Mouse (Mus musculus): ENCODE results near the gene Pcsk4. TPM values are rescaled to one million over a fixed set of nuclear protein-coding genes. Genes with fewer than 3 reads are reported as not detected.

Gene Pcsk4
- total and polyA plus RNA-seq, 3 experiments = 0.46 to 1.1 TPM; not detected in 1

DNA sequence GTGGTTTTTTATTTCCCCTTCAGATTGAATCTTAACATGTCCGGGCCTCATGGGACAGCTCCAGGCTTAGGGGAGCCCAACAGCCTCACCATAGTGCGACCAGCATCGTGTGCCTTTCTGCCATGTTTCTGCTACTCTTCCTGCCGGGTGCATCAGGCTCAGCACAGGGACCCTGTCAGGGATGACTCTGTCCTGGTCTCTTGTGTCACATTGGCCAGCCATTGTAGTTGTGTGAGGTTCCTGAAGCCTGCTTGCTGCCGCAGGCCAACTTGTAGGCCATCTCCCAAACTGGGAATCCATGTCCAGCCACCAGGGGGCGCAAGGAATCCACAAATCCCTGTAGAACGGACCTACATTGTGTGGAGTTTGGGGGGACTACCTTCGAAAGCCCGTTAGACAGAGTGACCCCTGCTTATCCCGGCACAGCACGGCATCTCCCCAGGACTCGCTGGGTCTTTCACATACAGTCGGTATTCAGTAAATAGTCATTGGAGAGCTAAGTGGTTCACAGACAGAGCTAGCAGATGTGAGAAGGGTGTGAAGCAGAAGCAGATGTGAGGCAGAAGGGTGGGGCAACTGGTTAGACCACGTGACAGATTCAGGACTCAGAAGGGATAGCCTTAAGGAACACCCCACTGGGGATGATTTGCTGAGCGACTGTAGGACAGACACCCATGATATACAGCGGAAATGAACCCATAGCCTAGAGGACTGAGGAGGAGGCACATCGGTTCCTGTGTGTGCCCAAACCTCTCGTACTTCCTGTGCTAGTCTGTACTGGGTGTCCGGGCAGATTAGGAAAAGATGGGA lies 10.8 kb upstream of the Pcsk4 start:
- no peak overlapping the region for H3K9ac ChIP-seq (ENCODE audit: insufficient read depth, low read depth)
- H3K36me3 ChIP-seq (replicated peaks in 1 of 2; ENCODE audit: control insufficient read depth in 1 of 2, insufficient read depth in 1 of 2, low read length in 1 of 2) = peaks cover 13% of the 10 kb centered on the region in 2 experiments
- peaks cover 19% of the 10 kb centered on the region for H3K9me3 ChIP-seq (replicated peaks; ENCODE audit: low read length)
- in situ Hi-C loops (cut with MboI; ENCODE audit: low pct_ligation_motif_present, low pct_unique_long_range_greater_than_20kb, low sequenced_read_pairs) = no loop called here
- H3K4me2 ChIP-seq (ENCODE audit: insufficient read depth, low read depth, poor library complexity, severe bottlenecking) = no peak overlapping the region
- peaks cover 20% of the 10 kb centered on the region for H3K27me3 ChIP-seq (replicated peaks)
- TF ChIP-seq NRF1 (IDR thresholded peaks at IDR 0.05; ENCODE audit: low read depth, low read length) (no peak), USF2 (conservative IDR thresholded peaks at IDR 0.05; ENCODE audit: low read depth, low read length) (0 out of 2 replicates have a peak, but pooled peaks have one; percentile 35), EP300 (IDR thresholded peaks at IDR 0.05; ENCODE audit: low read length) (no peak), CTCF (conservative IDR thresholded peaks at IDR 0.05 in 1 of 2, IDR thresholded peaks at IDR 0.05 in 1 of 2; ENCODE audit: low read depth in 2 of 2, low read length in 2 of 2) (peak; percentile 87), BHLHE40 (IDR thresholded peaks at IDR 0.05; ENCODE audit: low read depth, low read length) (peak; percentile 14; the same call in 1 of the 2 replicates), USF1 (IDR thresholded peaks at IDR 0.05; ENCODE audit: low read depth, low read length) (peak; percentile 57), SMC3 (IDR thresholded peaks at IDR 0.05; ENCODE audit: low read depth, low read length) (peak; percentile 81), MXI1 (IDR thresholded peaks at IDR 0.05; ENCODE audit: low read depth, low read length) (no peak), GABPA (IDR thresholded peaks at IDR 0.05; ENCODE audit: insufficient replicate concordance, low read depth, low read length) (no peak), KAT2A (IDR thresholded peaks at IDR 0.05; ENCODE audit: insufficient replicate concordance, low read length) (no peak), MAX (IDR thresholded peaks at IDR 0.05; ENCODE audit: low read length) (peak; percentile 42; the same call in 1 of the 2 replicates), UBTF (IDR thresholded peaks at IDR 0.05; ENCODE audit: low read depth, low read length) (no peak), IRF4 (IDR thresholded peaks at IDR 0.05; ENCODE audit: low read depth, low read length) (peak; percentile 34; the same call in 1 of the 2 replicates), TBP (conservative IDR thresholded peaks at IDR 0.05; ENCODE audit: low read depth, low read length) (no peak), MAFK (IDR thresholded peaks at IDR 0.05; ENCODE audit: insufficient replicate concordance, low read length) (no peak), SIN3A (IDR thresholded peaks at IDR 0.05; ENCODE audit: low read length) (no peak), RAD21 (IDR thresholded peaks at IDR 0.05; ENCODE audit: low read depth, low read length) (peak; percentile 62), ETS1 (conservative IDR thresholded peaks at IDR 0.05; ENCODE audit: low read depth, low read length) (no peak), POLR2AphosphoS2 (IDR thresholded peaks at IDR 0.05; ENCODE audit: low read depth, low read length) (no peak)
- H3K4me3 ChIP-seq (replicated peaks in 1 of 3; ENCODE audit: low read depth in 2 of 3, low read length in 2 of 3, poor library complexity in 1 of 3) = no peak overlapping the region
- no peaks in the 10 kb centered on the region for H3K79me2 ChIP-seq (replicated peaks; ENCODE audit: control insufficient read depth, extremely low read depth, insufficient read depth, poor library complexity, severe bottlenecking)
- peak; percentile 76 for DNase-seq (ENCODE audit: extremely low read depth)
- dilution Hi-C loops (cut with MboI; ENCODE audit: extremely low pct_ligation_motif_present, extremely low pct_unique_long_range_greater_than_20kb, low sequenced_read_pairs) = no loop called here
- no peak overlapping the region for H3K27ac ChIP-seq (ENCODE audit: insufficient read depth, low read depth)
- H3K4me1 ChIP-seq (ENCODE audit: control insufficient read depth in 1 of 2, insufficient read depth in 2 of 2) = peaks cover 9 to 19% of the 10 kb centered on the region in 2 experiments; a peak in 3 of 4 replicates

DNA sequence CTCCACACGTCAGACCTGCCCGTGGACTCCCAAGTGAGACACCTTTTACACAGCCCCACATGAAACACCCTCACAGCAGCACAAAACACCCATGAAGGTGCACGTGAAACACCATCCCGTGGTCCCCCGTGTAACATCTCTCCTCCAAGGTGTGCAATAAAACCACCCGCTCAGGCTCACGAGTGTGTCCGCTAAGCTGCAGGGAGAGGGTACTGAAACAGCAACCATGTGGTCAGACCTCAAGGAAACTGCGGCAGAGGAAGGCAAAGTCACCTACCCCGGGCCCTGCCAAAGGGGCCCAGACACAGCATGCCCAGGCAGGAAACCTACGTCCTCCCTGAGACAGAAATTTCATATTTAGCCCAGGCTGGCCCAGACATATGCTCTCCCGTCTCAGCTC lies 7.0 kb upstream of the Pcsk4 start:
- Histone ChIP-seq H3K79me2 (replicated peaks; ENCODE audit: control insufficient read depth, extremely low read depth, insufficient read depth, poor library complexity, severe bottlenecking) (no peaks in the 10 kb centered on the region), H3K4me1 (ENCODE audit: control insufficient read depth in 1 of 2, insufficient read depth in 2 of 2) (peaks cover 23 to 38% of the 10 kb centered on the region in 2 experiments), H3K4me2 (ENCODE audit: insufficient read depth, low read depth, poor library complexity, severe bottlenecking) (no peak overlapping the region), H3K27ac (ENCODE audit: insufficient read depth, low read depth) (no peak overlapping the region; the same call in 1 of the 2 replicates), H3K4me3 (replicated peaks in 1 of 3; ENCODE audit: low read depth in 2 of 3, low read length in 2 of 3, poor library complexity in 1 of 3) (no peak overlapping the region), H3K9ac (ENCODE audit: insufficient read depth, low read depth) (no peak overlapping the region), H3K36me3 (replicated peaks in 1 of 2; ENCODE audit: control insufficient read depth in 1 of 2, insufficient read depth in 1 of 2, low read length in 1 of 2) (peaks cover 22 to 28% of the 10 kb centered on the region in 2 experiments), H3K9me3 (replicated peaks; ENCODE audit: low read length) (peaks cover 5% of the 10 kb centered on the region), H3K27me3 (replicated peaks) (peaks cover 31% of the 10 kb centered on the region)
- DNase-seq (ENCODE audit: extremely low read depth) = no peak
- in situ Hi-C loops (cut with MboI; ENCODE audit: low pct_ligation_motif_present, low pct_unique_long_range_greater_than_20kb, low sequenced_read_pairs) = no loop called here
- peak; percentile 59 for TF ChIP-seq BHLHE40 (IDR thresholded peaks at IDR 0.05; ENCODE audit: low read depth, low read length)
- TF ChIP-seq MYC (IDR thresholded peaks at IDR 0.05; ENCODE audit: low read depth, low read length) = peak; percentile 58; the same call in 1 of the 2 replicates
- TF ChIP-seq MAX (IDR thresholded peaks at IDR 0.05; ENCODE audit: low read length) = 0 out of 2 replicates have a peak, but pooled peaks have one; percentile 51
- TF ChIP-seq EP300 (IDR thresholded peaks at IDR 0.05; ENCODE audit: low read length) = 0 out of 2 replicates have a peak, but pooled peaks have one; percentile 16
- TF ChIP-seq IRF4 (IDR thresholded peaks at IDR 0.05; ENCODE audit: low read depth, low read length) = peak; percentile 34; the same call in 1 of the 2 replicates
- no peak for TF ChIP-seq RAD21 (IDR thresholded peaks at IDR 0.05; ENCODE audit: low read depth, low read length)
- dilution Hi-C loops (cut with MboI; ENCODE audit: extremely low pct_ligation_motif_present, extremely low pct_unique_long_range_greater_than_20kb, low sequenced_read_pairs) = no loop called here
